Mouse (Mus musculus) adrenal gland, adult (tissue): ENCODE results near the gene Bicdl2.

Source experiments
- DNase-seq, 2 experiments: peaks; one replicate each; pipeline ENCODE4 v3.0.0; 2022 to 2023; ENCODE audit warnings: low spot score in 1 of 2; ENCODE audit not compliant: inconsistent age in 2 of 2

The Bicdl2 gene

DNA sequence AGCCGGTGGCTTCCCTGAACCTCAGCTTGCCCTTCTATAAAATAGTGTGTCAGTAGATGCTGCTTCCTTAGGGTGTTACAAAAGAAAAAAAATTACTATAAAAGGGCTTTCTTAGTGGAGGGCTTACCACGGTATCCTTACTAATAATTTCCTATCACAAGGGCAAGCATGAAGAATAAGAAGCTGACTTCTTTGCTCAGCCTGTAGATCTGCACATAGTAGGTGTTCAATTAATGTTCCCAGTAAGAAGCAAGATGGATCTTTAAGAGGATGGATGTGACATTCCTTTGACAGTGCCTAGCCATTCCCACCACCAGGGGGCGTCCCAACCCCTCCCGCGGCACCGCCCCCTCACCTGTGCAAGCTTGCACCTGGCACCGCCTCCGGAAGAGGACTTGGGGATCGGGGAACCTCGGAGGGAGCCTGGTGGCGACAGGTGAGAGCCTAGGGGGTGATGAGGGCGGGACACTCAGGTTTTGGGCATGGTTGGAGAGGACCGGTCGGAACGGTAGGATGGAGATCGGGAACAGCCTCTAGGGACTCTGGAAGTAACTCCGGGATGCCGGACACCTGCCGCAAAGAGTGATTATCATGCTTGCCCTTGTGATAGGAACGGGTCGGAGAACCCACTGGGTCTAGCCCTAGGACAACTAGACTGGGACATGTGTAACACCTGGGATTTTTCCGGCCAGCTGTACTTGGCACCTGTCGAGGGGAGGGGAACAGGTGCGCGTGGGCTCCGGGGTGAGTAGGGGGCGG, at the start of gene Bicdl2:
TSS of gene Bicdl2 (plus strand) at position 390 of the 759 bp plus-strand sequence.
- peak in 1 of 2 experiments; percentile 78 for DNase-seq

DNA sequence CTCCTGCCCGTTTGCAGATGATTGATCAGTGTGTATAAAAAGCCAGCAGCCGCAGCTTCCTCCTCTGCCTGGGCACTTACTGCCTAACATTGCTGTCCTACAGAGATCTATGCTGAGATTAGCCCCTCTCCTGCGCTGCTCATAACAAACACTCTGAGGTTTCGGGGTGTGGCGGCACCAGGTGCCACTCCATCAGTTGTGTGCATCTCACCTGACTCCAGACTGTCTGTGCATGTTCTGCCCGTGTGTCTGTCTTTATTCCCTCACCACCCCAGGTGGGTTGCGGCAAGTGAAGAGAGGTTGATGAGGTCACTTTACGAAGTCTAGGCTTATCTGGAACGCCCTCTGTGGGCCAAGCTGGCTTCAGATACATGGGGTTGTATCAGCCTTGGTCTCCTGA, 43.2 kb upstream of the Bicdl2 start:
- no peak for DNase-seq

DNA sequence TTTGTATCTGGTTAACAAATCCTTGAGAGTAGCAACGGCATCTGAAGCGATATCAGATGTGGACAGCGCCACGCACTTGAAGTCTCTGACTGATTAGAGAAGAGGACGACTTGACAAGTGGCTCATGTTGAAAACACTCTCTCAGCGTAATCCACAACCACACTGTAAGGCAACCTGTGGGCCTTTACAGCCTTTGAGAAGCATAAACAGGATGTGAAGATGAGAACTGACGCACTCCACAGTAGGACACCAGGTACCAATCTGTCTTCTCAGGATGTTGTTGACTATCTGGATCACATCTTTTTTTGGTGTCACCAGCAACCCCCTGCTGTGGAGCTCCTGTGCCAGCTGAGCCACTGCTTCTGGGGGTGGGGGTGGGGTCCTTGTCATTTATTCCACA, 40.0 kb upstream of the Bicdl2 start:
- DNase-seq: no peak

DNA sequence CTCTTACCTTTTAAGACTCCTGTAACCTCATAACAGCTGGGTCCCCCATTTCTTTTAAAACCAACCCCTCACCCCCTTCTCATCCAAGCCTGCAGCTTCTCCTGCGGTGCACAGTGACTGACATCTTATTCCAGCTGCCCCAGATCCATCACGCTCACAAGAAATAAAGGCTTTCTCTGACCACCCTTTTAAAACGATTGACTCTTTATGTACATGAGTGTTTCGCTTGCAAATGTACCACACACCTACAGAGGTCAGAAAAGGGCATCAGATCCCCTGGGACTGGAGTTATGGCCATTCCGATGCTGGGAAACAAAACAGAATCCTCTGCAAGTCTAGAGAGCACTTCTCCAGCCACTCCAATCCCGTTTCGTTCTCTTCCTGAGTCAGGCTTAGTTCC, 32.5 kb upstream of the Bicdl2 start:
- no peak for DNase-seq

DNA sequence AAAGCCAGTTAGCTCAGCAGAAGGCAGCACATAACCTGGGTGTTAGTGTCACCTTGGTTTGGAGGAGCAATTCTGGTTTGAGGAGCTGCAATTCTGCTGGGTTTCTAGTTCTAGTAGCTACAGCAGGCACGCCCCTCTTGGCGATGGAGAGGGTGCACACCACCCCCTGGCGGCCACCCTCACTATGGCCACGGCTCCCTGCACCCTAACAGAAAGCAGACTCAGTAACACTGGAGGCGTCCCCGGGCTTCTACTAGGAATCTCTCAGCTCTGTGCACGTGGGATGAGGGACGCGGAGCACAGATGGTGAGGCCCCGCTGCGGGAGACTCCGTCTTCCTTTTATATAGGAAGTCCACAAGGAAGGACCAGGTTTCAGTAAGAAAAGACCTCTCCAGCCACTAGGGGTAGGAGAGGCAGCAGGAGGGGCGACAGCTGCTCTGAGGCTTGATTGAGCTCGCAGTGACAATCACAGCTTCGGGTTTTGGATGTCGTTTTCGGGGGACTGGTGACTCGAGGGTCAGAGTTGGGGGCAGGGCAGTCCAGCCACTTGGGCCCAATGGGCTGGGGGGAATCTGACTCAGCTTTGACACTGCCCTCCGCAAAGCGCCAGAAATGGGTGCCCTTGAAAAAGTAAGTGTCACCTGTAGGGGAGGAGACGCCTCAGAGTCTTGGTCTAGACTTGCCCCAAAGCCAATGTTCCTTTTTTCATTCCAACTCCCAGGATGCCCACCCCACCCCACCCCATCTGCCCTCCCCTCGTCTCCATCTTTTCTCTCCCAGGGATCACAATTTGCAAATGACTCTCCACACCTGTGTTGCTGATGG, 29.9 kb upstream of the Bicdl2 start:
- peak; percentile 77 to 93 for DNase-seq

DNA sequence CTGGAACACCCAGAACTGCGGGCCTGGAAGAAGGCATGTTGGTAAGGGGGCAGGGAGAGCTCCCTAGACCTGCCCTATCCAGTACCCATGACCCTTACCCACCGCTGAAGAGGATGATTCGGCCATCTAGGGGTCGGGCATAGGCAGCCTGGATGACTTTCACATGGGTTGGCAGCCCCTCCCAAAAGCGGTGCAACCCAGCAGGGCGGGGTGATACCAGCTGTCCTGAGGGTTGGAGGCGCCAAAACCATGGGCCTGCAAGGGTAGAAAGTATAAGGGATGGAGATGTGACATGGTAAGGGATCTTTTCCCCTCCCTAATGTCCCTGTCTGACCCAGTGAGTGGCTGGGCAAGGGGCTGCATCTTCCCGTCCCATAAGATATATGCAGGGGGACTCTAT, 29.1 kb upstream of the Bicdl2 start:
- DNase-seq: no peak

DNA sequence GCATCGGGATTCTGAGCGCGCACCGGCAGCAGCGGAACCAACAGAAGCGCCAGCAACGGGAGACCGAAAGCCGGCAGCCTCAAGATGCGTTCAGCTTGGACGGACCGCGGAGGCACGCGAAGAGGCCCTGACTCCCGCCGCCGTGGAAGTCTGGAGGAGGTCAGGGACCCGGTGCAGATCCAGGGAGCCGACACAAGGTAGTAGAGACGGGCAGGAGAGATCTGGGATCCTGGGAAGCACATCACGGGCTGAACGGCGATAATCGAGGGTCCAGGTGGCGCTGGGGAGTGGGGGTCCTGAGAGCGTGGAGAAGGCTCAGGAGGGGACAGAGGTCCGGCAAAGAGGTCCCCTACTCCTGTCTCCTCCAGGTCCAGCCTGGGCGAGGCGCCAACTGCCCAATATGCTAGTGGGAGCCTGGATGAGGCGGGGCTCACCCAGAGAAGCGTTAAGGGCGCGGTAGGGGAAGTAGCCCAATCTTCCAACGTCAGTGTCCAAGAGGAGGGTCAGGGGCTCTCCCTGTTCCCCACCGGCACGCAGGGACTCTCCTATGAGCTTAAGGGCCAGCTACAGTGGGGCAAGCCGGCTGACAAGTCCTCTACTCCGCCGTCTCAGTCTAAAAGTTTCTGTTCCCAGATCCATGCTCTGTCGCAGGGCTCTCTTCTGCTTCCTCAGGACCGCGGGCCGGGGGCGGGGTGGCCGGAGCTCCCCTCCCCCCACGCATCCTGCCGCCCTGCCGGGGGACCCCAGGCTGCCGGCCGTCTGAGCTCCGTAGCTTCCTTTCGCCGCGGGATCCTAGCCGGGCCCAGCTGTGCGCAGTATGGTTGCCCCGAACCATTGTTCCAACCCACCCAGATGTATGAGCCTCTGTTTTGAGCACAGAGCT, 15.5 kb upstream of the Bicdl2 start, which contains the start of gene Mmp25:
TSS of gene Mmp25 (minus strand) at position 665 of the 883 bp plus-strand sequence.
- DNase-seq: peak in 1 of 2 experiments; percentile 44

DNA sequence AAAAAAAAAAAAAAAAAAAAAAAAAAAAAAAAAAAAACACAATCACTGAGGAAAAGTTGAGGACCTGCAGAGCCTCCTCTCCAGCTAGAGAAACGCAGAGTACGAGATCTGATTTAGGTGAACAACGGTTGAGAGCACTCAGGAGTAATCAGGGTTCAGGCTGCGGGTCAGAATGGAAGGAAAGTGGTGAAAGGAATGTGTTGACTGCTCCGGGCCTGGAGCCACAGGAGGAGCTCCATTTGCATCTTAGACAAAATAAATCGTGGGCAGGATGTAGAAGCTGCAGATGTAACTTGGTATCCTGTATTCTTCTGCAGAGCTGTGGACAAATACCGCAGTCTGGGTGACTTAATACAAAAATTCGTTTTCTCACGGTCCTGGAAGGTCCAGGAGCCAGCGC, 14.4 kb upstream of the Bicdl2 start:
- no peak for DNase-seq

DNA sequence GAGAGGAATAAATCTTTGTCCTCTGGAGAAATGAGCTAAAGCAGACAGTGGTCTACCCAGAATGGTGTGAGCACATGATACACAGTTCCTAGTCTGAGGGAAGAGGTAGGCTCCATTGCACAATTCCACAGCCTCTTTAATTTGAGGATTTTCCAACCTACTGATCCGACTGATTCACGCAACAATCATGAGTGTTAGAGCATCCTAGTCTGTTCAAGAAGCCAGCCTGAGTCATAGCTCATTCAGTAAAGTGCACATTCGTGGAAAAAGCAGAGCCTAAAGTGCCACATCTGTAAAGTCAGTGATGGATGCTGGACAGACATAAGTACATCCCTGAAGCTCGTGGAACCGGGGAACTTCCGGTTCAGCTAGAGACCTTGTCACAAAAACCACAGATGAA, 8.9 kb upstream of the Bicdl2 start:
- DNase-seq: no peak

DNA sequence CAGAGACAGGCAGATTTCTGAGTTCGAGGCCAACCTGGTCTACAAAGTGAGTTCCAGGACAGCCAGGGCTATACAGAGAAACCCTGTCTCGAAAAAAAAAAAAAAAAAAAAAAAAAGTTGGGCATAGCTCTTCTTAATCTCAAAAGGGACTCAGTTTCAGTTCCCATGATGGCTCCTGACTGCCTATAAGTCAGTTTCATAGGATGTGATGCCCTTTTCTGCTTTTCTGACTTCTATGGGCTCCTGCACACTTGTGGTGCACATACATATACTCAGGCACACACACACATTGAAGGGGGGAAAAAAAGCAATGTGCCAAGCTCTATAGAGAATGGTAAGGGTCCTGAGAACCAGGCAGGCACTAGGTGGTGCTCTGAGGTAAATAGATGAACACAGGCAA, 7.0 kb upstream of the Bicdl2 start:
- no peak for DNase-seq

DNA sequence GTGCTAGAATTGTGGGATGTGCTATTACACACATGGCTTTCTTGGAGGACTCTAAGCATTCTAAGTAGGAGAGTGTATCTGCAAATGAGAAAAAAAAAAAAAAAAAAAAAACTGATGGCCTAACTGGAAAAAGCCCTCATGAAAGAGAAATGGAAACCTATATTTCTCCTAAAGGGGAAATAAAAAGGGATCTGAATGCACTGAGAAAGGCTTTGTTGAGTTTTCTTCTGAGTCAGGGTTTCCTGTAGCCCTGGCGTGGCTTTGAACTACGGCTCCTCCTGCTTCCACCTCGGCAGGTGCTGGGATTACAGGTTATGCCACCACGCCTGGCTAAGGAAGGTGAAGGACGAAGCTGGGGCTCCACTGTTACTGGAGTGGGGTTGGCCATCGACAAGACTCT, 6.3 kb upstream of the Bicdl2 start:
- DNase-seq: no peak

DNA sequence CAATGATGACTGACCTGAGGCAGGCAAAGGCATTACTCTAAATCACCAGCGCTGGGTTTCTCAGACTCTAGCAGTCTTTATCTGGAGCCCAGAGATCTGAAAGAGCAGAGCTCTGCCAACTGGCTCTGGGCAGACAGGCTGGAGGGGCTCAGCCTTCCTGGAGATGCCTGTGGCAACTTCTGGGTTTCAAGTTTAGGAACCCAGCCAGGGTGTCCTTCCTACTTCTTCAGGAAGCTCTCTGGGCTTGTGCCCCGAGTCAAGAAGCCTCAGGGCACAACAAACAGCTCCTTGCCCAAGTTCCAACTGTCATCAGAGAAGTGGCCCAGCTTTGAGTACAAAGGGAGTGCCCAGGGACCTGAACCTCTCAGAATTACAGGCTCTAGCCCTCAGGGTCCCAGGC, 5.9 kb upstream of the Bicdl2 start:
- DNase-seq: no peak

DNA sequence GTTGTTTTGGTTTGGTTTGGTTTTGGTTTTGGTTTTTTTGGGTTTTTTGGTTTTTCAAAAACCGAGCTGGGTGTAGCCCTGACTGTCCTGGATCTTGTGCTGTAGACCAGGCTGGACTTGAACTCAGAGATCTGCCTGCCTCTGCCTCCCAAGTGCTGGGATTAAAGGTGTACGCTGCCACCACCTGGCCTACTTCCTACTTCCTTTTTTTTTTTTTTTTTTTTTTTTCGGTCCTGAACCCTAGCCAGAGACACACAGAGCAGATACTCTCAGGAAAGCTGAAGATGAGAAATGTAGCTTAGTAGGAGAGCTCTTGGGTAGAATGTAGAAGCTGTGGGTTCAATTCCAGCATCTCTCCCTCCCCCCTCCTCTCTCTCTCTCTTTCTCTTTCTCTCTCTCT, 1.9 kb upstream of the Bicdl2 start:
- DNase-seq: no peak

DNA sequence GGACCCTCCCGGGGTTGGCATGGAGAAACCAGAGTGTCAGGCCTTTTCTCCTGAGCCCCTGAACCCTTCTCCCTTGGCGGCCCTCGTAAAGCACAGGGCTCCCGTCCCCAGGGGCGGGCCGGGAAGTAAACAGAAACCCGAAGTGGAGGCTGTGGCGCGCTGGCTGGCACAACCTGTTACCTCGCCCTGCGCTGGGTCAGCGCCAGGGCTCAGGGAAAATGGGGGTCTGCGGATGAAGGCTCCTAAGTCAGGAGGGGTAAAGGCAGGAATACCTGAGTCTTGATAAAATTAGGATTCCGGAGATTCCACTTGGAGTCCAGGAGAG, 532 bp downstream of the Bicdl2 start:
- DNase-seq: peak in 1 of 2 experiments; percentile 26

DNA sequence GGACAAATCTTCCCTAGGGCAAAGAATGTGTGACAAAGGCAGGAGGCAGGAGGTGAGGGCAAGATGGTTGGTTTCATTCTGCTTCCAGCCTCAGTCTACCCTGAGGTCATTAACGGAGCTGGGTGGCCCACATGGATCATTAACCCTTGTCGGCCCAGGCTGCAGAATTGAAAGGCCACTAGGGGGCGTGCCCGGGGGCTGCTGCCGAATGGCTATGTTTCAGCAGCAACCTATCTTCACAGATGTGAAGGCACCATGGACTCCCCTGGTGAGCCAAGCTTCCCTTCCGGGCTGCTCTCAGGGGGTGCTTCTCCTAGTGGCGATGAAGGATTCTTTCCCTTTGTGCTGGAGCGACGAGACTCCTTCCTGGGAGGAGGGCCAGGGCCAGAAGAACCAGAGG, 1.2 kb downstream of the Bicdl2 start:
- no peak for DNase-seq

DNA sequence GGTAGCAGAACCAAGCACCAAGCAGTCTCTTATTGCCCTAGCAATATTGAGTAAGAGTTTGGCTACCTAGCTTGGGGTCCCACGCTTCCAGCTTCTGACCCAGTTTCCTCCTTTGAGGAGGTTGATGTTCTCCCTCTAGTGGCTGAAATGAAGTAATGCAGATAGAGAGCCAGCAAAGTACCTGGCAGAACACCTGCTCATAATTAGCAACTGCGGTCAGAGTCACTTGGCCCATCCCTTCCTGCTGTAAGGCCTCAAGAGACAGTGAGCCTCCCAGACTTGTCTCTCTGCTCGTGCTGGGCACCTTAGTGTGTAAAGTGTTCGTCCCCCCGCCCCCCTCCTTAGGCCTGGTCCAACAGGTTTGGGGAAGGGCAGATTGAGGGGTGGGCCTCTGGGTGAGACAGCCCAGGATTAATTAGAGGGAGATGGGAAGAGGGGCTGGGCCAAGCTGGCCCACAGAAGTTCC, 4.3 kb downstream of the Bicdl2 start:
- DNase-seq: peak in 1 of 2 experiments; percentile 65

DNA sequence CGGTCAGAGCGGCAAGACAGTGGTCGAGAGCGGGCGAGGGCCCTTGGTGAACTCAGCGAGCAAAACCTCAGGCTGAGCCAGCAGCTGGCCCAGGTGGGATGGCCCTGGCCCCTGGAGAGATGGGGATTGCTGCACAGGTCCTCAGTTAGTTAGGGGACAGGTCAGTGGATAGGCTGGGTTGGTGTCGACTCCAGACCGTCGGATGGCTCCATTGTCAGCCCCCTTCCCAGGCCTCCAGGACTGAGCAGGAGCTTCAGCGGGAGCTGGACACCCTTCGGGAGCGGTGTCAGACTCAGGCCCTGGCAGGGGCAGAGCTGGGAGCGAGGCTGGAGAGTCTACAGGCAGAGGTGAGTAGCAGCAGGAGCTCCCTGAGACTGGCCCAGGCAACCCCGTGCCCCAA, 5.2 kb downstream of the Bicdl2 start:
- no peak for DNase-seq

DNA sequence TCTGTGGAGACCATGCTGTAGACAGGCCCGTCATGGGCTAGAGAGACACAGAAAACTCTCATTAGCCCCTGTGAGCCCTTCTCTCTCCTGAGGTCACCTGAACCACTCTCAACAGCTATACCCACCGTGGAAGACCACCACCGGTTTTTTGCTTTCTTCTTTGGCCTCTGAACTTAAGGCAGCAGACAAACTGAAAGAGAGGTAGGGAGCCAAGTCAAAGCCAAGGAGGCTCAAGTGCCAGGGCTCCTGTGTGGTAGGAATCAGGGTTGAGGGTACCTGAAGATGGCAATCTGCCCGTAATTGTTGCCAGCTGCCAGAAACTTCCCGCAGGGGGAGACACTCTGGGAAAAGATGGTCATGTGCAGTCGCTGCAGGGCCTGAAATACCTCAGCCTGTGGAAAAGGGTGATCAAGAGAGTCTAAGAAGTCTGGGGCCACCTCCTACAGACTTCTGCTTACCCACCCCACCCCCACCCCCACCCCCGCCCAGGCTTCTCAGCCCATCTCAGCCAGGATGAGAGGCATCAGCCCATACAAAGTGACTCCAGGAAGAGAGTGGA, 10.3 kb downstream of the Bicdl2 start:
- DNase-seq: peak in 1 of 2 experiments; percentile 26

DNA sequence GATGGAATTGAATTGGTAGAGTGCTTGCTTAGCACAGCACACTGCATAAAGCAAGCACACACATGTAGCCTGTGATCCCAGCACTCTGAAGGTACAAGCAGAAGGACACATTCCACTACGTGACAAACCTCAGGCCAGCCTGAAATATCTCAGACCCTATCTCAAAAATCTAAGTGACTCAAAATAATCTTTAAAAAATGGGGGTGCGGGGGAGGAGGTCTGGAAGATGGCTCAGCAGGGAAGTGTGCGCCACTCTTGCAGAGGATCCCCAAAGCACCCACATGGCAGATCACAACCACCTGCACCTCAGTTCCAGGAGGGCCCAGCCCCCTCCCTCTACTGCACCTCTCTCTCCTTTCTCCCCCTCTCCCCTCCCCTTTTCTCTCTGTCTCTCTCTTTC, 11.2 kb downstream of the Bicdl2 start:
- no peak for DNase-seq

DNA sequence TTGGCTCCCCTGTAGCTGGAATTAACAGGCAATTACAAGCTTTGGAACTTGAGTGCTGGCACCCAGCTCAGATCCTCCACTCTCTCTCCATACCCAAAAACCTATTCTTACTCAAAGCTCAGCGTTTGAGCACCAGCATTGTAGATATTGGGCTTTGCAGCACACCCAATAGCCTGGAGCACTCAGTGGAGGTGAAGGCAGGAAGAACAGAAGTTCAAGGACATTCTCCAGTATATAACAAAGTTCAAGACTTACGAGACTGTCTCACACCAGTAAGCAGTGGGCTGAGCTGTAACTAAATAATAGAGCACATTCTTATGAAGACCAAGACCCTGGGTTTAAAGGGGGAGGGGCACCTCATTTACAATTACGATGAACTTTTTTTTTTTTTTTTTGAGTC, 12.5 kb downstream of the Bicdl2 start:
- DNase-seq: no peak
